Mouse (Mus musculus) layer of hippocampus, adult 9-11 months (tissue): ENCODE measurements around the gene Sgms2.
A peak's percentile ranks its signal among the peaks of the same experiment; 100 is the strongest.

ENCODE experiments used
- DNase-seq: peaks from one replicate; pipeline ENCODE4 v3.0.0; 2022

Gene Sgms2

DNA sequence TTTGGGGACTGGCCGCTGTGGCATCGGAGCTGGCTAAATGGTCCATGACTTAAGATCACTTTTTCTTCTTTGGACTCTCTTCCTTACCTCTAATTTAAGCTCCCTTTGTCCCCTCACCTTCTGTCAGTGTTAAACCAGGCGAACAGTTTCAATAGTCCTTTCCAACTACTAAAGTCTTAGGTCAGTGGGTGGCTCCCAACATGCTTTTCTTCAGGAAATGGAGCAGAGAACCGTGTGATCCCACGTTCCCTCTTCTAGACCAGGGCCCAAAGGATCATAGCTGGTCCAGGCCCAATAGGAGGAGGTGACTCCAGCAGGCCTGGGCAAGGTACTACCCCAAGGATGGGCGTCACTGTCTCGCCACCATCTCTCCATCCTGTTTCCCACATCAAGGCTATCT, 7.6 kb downstream of the Sgms2 start:
- no peak for DNase-seq

DNA sequence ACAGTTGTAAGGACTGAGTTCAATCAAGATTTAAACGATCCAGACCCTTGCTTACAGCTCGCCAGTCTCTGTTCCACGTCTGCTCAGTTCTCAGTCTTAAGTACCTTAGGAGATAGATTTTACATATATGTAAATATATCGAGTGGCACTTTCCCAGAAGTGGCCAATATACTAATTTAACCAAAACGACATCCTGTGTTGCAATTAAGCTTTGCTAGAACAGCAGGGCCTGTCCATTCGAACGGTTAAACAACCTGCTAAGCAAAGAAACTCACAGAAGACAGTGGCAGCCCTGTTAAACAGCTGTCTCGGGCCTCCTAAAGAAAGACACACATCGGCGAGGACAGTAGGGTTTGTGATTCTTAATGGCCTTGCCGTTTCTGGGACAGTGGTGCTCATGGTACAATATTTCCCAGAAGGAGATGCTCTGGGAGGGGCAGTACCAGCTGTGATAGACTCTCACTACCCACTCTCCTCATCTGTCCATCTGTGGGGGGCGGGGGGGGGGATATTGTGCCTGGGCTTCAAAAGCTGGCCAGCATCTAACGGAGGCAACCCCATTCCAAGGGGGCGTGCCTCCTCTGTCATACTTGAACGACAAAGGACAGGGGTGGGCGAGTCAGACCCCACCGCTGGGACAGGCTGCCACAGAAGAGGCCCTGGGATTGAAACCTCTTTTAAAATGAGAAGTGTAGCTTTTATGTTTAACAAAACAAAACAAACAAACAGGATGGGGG, 9.1 kb downstream of the Sgms2 start:
- no peak for DNase-seq

GRCm38 (mm10) chr3:131480659-131481058, 10.6 kb downstream of the Sgms2 start:
- no peak for DNase-seq

GRCm38 (mm10) chr3:131479415-131479814, 11.8 kb downstream of the Sgms2 start:
- no peak for DNase-seq

DNA sequence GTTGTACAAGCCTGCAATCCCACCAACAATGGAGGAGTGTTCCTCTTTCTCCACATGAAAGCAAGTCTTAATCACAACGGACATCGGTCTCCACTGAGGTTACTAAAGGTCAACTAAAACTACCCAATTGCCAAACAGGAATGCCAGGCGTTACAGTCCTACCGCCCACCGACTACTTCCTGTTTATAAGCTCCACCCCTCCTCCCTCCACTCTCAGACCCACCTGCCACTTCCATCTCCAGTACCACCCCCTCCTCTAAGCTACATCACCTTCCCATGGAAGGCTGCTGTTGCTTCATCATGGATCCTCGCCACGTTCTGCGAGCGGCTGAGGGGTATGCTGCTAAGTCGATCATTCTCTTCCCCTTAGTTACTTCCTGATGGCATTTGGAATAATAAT, 15.2 kb downstream of the Sgms2 start:
- no peak for DNase-seq

DNA sequence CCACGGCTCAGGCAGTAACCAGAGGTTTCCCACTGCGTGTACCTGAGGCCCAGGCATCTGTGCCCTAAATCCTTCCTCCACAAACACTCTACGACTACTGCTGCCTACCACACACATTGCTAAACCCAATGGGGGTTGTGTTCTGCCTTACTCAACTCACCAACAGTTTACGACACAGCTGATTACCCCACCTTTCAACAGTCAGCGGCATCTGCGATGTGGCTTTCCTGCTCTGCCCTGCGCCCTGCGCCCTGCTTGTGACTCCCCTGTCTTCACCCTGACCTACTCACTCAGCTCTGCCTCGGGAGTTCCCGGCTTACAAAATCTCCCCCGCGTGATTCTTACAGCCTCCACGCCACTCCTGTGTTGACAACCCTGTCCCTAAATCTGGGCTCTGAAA, 16.7 kb downstream of the Sgms2 start:
- no peak for DNase-seq

DNA sequence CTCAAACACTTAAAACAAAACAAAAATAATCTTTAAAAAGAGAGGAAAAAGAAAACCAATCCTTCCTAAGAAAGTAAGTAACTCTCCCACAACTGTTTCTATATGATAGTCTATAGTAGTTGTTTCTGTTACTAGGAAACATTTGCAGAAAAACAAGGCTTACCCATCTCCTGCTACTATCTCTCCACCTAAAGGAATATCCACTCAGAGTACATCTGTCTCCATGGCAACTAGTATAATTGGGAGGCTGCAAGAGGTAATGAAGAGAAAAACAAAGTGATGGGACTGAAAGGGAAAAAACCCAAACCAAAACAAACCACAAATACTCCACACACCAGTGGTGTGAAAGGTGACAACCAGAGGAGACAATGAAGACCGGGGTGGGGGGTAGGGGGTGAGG, 17.7 kb downstream of the Sgms2 start:
- DNase-seq, result no peak

- no peak for DNase-seq
Observed at GRCm38 (mm10) chr3:131471836-131472235, 19.4 kb downstream of the Sgms2 start.

DNA sequence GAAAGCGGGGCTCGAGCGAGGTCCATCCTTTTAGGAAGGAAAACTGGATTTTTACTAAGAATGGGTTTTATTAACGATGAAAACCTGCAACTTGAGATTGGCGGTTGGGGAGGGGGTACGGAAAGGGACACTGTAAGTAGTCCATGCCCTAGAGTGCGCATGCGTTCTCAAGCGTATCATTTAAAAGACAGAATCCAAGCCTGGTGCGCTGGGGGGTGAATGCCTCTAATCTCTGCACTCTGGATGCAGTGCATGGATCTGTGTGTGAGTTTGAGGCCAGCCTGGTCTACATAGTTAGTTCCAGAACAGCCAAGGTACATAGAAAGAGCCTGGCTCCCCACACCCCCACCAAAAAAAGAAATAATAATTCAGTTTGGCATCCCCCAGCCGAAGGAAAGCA, 19.8 kb downstream of the Sgms2 start:
- no peak for DNase-seq

DNA sequence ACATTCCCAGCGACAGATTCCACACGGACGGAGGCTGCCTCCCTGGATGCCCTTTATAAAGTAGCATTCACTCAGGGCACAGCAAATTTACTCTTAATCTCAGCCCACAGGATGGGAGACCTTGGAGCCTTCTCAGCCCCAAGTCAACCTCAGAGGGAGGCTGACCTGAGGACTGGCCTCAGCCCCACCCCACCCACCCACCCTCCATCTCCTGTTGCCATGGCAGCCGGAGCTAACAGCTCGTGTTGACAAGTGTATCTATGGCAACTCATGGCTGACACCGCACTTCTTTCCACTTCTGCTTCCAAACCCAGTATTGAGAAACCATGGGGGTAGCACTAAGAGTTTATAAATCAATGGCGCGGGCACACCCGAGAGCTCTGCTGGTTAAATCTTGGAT, 20.4 kb downstream of the Sgms2 start:
- peak; percentile 25 for DNase-seq

DNA sequence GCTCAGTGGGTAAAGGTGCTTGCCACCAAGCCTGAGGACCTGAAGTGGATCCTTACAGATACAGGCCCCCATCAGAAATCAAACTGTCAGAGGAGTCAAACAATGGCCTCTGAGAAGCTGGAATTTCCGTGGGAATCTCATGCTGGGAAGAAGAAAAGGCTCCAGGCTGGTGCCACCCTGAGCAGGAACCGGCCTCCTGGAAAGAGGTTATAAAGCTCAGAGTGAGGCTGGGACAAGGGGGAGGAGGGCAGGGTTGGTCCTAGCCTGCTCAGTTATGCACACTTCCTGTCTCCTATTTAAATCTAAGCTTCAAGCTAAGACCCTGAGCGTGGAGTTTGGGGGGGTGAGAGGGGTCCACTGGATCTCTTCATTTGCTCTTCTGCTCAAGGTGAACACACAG, 21.6 kb downstream of the Sgms2 start:
- no peak for DNase-seq

DNA sequence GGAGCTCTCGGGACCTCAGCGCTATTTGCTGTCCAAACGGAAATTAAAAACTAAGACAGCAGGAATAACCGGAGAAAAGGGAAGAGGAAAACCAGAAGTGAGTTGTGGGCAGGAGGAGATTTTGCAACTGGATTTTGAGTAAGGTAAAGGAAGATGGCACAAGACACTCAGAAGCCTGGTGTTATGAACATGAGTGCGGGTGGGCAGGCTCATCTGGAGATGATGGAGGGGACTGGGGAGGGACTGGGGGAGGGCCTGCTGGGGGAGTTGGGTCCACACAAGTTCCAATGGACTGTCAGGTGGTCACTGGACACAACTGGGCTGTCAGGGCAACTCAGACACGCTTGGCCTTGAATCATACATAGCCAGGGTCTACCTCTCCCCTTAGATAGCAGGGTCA, 24.8 kb downstream of the Sgms2 start:
- DNase-seq, result no peak

DNA sequence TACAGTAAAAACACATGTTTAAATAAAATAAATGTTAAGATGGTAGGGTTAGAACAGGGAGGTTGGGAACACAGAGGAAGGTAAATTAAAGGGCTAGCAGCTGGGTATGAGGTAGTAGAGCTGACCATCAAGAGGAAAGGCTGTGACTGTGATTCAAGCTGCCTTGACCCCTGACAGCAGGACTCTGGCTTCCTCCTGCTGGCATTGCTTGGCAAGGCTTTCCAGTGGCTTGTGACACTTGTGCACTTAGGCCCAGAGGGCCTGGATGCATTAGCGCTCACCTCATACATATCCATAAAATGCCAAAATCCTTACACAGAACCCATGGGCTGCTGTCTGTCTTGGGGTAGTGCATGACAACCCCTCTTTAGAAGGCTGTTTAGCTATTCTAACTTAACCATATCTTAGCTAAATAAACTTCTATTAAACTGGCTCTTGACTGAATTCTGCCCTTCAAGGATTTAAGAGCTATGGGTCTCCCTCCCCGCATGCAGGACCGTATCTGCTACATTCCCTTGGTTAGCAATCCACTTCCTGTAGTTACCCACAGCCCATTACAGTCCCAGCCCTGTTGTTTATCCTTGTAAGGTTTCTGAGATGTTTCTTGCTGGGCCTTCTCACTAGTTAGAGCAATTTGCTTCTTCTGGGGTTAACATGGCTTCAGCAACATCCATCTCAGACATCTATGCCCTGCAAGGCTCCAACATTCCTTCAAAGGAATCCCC, 25.5 kb downstream of the Sgms2 start:
- no peak for DNase-seq

DNA sequence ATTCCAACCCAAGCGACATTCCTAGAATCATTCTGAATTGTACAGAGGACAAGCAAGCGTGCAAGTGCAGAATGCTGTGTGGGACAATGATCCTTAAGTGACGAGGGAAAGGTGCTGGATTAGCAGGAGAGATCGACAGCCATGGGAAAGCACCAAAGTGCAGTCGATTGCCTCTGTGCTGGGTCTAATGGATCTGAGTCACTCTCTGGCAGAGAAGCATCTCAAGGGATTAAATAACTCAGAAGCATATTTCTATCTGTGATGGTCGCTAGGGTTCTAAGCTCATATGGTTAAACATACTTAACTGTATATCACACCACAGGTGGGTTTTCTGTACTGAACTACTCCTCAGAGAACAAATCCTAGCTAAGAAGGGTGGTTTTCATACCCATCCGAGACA, 118.2 kb downstream of the Sgms2 start:
- DNase-seq, result no peak

DNA sequence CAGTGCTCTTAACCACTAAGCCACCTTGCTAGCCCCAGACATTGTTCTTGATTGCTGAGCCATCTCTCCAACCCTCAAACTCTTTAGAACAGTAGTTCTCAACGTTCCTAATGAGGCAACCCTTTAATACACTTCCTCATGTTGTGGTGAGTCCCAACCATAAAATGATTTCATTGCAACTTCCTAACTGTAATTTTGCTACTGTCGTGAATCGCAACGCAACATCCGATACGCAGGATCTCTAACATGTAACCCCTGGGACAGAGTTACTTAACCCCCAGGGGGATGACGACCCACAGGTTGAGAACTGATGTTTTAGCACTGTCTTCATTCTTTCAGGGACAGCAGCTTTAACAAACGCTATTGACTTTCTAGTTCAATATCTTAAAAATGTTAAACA, 122.5 kb downstream of the Sgms2 start:
- no peak for DNase-seq

DNA sequence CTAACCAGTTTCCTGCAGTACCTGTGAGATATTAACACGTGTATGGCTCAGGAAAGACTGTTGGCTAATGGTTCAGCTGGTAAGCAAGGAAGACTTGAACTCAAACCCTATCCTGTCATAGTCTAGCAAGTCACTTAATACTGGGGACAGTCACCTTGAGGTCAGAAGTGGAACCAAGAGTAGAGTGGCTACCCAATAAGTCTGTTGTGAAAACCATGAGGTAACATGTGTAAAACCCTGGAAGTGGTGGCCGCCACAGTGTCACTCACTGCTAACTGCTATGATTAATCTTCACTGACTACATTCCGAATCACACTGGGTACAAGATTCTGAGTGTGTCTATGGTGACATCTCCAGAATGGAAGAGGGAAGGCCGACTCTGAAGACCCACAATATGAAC, 123.8 kb downstream of the Sgms2 start:
- no peak for DNase-seq

DNA sequence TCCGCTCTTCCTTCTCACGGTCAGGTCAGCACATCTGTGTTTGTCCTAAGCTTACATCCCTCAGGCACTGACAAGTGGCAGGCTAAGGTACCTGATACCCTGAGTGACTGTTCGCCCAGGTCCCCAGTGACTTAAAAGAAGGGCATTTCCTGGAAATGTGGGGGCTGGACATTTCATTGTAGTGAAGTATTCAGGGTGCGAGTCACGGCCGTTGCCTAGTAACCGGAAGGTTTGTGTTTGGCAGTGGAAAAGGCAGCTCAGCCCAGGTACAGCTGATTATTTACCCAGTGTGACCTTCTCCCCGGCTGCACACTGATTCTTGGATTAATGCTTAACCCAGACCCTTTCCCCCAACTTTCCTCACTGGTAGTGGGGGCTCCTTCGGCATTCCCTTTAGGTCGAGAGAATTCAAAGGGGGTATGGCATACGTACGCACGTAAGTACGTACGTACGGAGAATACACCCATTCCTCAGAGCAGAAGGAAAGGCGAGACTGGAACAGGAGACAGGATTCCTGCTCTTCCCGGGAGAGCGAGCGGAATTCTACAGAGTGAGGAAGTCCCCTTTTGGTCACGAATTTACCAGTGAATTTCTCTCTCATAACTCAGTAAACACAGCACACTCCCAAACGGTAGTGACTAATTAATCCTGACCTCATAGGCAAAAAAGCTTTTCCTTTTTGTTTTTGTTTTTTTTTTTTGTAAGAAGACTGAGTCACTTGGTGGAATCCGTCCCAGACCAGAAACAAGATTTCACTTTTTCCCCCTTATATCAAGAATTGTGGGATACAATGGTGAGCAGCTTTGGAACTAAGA, 126.4 kb downstream of the Sgms2 start:
- no peak for DNase-seq

DNA sequence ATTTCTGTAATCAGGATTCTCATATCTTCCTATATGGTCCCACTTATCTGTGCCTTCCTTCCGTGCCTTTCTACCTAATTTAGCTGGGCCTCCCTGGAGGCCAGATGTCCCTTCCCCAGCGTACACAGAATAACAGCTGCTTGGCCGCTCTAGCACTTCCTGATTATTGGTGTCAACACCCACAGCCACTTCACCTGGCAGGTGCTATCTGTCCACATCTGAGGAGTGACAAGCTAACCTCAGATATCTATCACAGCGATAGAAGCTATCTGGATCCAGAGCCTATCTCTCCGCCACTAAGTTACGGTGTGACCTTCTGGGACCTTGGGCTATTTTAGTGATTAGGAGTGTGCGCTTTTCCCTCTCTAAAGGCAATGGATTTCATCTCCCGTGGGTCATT, 127.0 kb downstream of the Sgms2 start:
- no peak for DNase-seq

GRCm38 (mm10) chr3:131363602-131364001, 127.6 kb downstream of the Sgms2 start:
- no peak for DNase-seq

DNA sequence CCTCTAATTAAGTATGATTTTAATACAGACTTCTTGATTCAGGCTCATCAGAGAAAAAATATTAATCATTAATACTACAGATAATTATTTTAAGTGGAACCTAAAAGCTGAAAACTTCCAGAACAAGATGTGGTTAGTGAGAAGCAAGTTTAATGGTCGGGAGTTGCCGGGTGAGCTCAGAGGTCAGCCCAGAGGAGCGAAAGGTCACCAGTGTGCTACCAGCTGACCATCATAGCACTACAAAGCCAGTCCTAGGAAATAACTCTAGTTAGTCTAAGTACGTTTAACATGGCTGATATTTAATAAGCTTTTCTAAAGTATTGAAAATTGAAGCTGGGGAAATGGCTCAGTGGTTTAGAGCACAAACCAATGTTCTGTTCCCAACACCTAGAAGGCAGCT, 129.3 kb downstream of the Sgms2 start:
- DNase-seq, result no peak

DNA sequence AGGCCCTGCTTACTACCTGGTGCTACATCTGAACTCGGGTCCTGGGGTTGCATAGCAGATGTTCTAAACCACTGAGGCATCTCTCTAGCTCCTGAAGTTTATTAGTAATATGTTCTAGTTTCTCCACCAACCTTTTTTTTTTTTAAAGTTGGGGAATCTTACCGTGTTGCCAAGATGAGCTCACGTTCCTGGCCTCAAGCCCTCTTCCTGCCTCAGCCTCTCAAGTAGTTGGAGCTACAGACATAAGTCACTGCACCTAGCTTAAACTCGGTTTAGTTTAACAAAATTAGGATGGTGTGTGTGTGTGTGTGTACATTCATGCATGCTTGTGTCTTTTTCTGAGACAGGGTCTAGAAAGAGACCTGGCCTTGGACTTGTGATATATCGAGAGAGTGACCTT, 132.2 kb downstream of the Sgms2 start:
- DNase-seq, result no peak

DNA sequence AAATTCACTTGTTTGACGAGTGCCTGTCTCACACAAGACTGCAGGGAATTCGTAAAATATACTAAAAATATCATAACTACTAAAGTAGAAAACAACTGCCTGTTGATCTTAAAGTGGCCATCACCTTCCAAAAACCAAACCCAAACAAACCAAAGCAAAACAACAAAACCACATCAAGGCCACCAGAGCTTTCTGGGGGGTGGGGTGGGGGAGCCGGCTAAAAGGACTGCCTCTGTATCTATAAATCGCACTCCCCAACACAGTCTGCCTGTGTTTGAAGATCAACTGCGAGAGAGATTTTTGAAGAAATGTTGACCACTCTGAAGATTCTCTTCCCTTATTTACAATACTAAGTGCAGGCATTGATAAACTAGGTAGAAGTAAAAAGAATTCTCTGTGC, 133.0 kb downstream of the Sgms2 start:
- DNase-seq, result no peak

GRCm38 (mm10) chr3:131357643-131358042, 133.6 kb downstream of the Sgms2 start:
- DNase-seq, result no peak

DNA sequence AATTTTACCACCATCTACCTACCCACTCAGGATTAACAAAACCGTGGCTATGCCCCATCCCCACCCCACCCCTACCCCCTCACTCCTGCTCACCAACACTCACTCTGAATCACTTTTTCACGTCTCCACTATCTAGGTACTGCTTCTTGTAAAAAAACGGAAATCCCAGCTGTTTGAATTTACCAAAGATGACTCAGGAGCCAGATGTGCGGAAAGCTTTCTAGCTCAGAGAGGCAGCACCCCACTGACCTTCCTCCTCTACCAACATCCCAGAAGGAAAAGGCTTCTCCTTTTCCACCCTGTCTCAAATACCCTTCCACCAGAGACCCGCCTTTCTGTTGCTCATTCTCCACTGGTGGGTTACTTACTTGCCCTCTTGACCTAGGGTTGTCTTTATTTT, 135.2 kb downstream of the Sgms2 start:
- no peak for DNase-seq
